Mouse (Mus musculus) G1E (cell line): Measurements from ENCODE around the gene Zfp78.

Experiments used
- CTCF ChIP-seq: IDR thresholded peaks from 2 replicates; pipeline ENCODE4 v1.5.1; 2012; ENCODE audit warnings: low read depth, low read length, inconsistent platforms, mixed read lengths
- GATA1 ChIP-seq: IDR thresholded peaks from 2 replicates; pipeline ENCODE4 v1.6.1; 2012; ENCODE audit warnings: borderline replicate concordance, low read length, inconsistent platforms, mixed read lengths
- GATA2 ChIP-seq: IDR thresholded peaks from 2 replicates; pipeline ENCODE4 v1.6.1; 2012; ENCODE audit warnings: low read depth, low read length, inconsistent platforms, borderline replicate concordance
- POLR2AphosphoS5 ChIP-seq: IDR thresholded peaks from 2 replicates; pipeline ENCODE4 v1.6.1; 2012; ENCODE audit warnings: low read depth, low read length, inconsistent platforms; ENCODE audit not compliant: insufficient replicate concordance
- TAL1 ChIP-seq: conservative IDR thresholded peaks from 2 replicates; pipeline ENCODE4 v1.6.1; 2012; ENCODE audit warnings: low read depth, low read length, inconsistent platforms, mixed read lengths

- no peak for TF ChIP-seq POLR2AphosphoS5
- no peak for TF ChIP-seq GATA1
- TF ChIP-seq CTCF, result no peak
- no peak for TF ChIP-seq TAL1
- TF ChIP-seq GATA2, result no peak
Observed at GRCm38 (mm10) chr7:6429381-6429780, 66.3 kb downstream of the Zfp78 start.
